Mouse (Mus musculus): ENCODE measurements at regions not wholly inside any gene's neighbourhood (a gene's known extent, or its start where the extent isn't known, plus 50 kb on each side); places are given as distances from the start of the nearest gene placed in this dataset.

GRCm38 (mm10) chr11:6785471-6785870 is 52.0 kb downstream of the Gm11983 start:
- DNase-seq (ENCODE audit: low read depth, low spot score) = no peak

GRCm38 (mm10) chr11:6782826-6783225 is 54.6 kb downstream of the Gm11983 start:
- DNase-seq (ENCODE audit: low read depth, low spot score) = no peak

DNA sequence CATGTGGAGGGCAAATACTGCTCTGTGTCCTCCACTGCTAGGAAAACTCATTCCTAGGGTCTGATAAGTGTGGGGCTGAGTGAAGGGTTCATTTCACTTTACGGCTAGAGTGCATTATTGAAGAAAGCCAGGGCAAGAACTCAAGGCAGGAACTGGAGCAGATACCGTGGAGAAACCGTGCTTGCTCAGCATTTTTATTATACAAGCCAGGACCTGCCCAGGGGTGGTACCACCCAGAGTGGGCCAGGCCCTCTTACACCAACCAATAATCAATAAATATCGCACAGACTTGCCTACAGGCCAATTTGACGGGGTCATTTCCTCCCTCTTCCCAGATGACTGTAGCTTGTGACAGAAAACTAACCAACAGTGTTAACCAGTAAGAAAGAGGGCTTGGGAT is 57.7 kb downstream of the Gm11983 start:
- DNase-seq (ENCODE audit: low read depth, low spot score) = no peak

- peak; percentile 91 for DNase-seq (ENCODE audit: low read depth, low spot score)
Observed at GRCm38 (mm10) chr11:6778596-6779360, 58.7 kb downstream of the Gm11983 start.

GRCm38 (mm10) chr11:6777566-6777965 is 59.9 kb downstream of the Gm11983 start:
- peak; percentile 49 for DNase-seq (ENCODE audit: low read depth, low spot score)

GRCm38 (mm10) chr11:6774656-6775055 is 62.8 kb downstream of the Gm11983 start:
- no peak for DNase-seq (ENCODE audit: low read depth, low spot score)

- DNase-seq (ENCODE audit: low read depth, low spot score) = peak; percentile 93
Observed at GRCm38 (mm10) chr11:6773951-6774350, 63.5 kb downstream of the Gm11983 start.

DNA sequence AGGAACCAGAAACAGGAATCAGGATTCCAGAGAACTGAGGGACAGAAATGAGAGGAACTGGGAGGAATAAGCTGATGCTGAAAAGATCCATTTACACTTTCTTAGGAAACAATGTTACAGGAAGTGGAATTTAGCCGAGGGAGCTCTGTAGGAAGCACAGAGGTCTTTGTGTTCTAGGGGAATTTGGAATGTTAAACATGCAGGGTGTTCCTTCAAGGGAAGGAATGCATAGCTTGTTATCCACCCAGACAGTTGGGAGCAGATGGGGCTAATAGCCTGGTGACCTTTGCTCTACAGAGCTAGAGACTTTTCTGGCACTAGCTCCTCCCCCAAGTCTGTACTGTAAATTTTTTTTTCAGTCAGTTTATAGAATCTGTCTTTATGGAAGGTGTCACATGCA is 64.1 kb downstream of the Gm11983 start:
- DNase-seq (ENCODE audit: low read depth, low spot score) = peak; percentile 96

GRCm38 (mm10) chr11:6769437-6769765 is 68.1 kb downstream of the Gm11983 start:
- DNase-seq (ENCODE audit: low read depth, low spot score) = no peak

GRCm38 (mm10) chr11:6768599-6769436 is 68.6 kb downstream of the Gm11983 start:
- peak; percentile 89 for DNase-seq (ENCODE audit: low read depth, low spot score)

DNA sequence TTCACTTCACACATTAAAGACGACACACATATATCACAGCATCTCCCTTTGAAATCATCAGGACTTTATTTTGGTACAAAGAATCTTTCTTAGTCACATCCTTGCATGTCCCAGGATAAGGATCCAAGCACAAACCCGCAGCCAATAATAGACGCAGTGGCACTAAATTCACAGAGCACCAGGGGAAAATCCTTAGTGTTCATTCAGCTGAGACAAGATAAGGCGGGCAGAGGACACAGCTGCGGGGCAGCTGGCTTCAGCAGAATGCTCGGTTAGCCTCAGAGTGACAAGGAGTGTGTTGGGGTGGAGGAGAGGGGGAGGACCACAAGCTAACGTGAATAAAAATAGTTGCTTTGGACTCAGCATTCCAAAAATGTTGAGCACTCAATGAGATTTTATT is 70.7 kb downstream of the Gm11983 start:
- no peak for DNase-seq (ENCODE audit: low read depth, low spot score)

DNA sequence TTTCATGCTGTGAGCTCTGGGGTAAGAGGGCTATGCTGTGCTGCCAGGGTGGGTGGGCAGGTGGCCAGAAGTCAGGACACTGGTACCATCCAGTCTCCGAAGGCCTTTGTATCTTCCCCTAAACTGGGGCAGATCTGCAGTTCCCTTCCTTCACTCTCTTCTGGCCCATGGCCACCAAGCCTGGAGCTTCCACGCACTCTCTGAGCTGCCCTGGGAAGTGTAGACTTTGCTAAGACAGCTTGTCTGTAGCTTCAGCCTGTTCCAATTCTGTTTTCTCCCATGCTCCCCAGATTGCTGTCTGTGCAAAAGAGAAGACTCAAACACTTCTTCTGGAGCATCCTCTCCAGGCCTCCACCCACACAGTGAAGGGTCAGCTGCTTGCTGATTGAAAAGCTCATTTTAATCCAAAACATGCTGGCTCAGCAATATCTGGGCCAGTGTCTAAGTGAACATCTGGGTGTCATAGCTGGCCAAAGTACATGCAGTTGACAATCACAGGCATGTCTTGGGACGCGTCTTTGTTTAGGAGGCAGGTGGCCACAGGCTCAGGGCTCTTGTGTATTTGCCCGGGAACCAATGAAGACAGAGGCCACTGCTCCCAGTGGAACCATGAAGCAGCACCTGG is 72.0 kb downstream of the Gm11983 start:
- no peak for DNase-seq (ENCODE audit: low read depth, low spot score)

DNA sequence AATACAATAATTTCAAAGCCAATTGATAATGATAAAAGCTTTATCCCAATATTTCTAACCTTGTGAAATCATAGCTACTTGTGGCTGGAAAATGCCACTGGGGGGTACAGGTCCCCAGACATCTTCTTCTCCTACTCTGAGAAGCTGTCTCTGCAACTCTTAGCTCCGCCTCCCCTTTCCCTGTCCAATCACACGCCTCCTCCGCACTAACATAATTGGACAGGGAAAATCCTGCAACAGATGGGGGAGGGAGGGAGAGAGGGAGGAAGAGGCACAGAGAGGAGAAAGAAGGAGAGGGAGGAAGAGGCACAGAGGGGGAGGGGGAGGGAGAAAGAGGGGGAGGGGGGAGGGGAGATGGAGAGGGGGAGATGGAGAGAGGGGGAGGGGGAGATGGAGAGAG is 73.3 kb downstream of the Gm11983 start:
- no peak for DNase-seq (ENCODE audit: low read depth, low spot score)

GRCm38 (mm10) chr11:6763001-6763400 is 74.5 kb downstream of the Gm11983 start:
- no peak for DNase-seq (ENCODE audit: low read depth, low spot score)

GRCm38 (mm10) chr11:6761876-6762628 is 75.4 kb downstream of the Gm11983 start:
- no peak for DNase-seq (ENCODE audit: low read depth, low spot score)

- DNase-seq (ENCODE audit: low read depth, low spot score) = no peak
Observed at GRCm38 (mm10) chr11:6759578-6759977, 77.9 kb downstream of the Gm11983 start.

- no peak for DNase-seq (ENCODE audit: low read depth, low spot score)
Observed at GRCm38 (mm10) chr11:6739439-6739838, 81.1 kb downstream of the Ramp3 start.

GRCm38 (mm10) chr11:6738581-6738980 is 80.3 kb downstream of the Ramp3 start:
- no peak for DNase-seq (ENCODE audit: low read depth, low spot score)

DNA sequence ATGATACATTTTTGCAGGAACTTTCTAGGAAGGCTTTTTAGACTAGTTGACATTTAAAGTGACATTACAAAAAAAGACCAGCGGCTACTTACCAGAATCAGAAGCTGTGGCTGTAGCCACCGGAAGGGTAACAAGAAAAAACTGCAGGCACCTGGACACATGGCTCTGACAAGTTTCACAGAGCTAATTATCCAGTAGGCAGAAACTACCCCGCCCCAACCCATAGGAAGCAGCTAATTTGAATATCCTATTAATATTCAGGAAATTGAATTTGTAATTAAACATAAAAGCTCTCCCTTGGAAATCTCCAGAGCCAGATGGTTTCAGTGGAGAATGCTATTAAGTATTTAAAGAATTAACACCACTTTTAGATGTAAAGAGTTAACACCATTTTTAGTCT is 79.8 kb downstream of the Ramp3 start:
- DNase-seq (ENCODE audit: low read depth, low spot score) = no peak

DNA sequence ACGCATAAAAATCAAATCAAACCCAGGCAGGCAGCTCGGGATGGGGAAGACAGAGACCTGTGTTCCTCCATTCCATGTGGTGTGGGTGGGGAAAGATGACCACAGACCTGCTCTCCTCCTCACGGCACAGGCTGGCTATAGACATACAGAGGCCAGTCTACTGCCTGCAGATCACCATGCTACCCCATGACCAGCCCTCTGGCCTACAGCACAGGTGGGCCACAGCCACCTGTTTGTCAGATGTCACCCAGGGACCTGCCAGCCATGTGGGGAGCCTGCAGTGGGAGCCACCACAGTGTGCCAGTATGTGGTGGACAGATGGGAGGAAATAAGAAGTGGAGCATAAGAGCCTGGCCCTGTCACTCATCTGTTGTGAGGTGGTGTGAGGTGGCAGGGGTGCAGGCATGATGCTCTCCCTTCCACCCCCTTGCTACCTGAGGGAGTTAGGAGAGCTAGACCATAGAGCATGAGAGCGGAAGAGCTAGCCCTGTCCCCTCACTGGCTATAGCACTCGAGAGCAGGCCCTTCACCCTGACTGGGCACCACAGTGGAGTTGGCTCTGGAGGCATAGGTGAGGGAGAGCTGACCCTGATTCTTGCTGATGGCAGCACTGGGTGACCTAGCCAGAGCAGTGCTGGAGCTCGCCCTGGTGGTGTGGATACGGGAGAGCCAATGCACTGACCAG is 76.6 kb downstream of the Ramp3 start:
- DNase-seq (ENCODE audit: low read depth, low spot score) = no peak

- no peak for DNase-seq (ENCODE audit: low read depth, low spot score)
Observed at GRCm38 (mm10) chr11:6731505-6731904, 73.2 kb downstream of the Ramp3 start.
